26 mouse cellular contexts compared by ENCODE assay signal in the genomic region with DNA sequence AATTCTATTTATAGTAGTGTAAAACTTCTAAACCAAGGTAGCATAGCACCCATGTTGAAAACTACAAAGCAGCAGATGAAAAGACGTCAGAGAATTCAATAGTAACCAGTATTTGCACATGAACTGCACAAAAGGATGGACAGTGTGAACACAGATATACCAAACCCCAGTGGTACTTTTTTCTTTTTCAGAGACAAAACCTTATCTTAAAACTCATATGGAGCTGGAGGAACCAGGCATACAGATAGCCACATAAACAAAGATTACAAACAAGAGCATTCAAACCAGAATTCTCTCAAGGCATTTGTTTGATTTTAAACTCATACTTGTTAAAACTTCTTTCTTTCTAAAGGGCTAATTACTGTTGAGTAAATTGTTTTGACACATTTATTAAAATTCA.
DNase-seq lines count a peak whose midpoint lies in the region; ATAC-seq lines count a peak whose summit lies in the region.
"Had no signal": no experiment of that assay in that cellular context is flagged by ENCODE, and none has a peak within 500 bp of the region (broad histone marks: within the 10 kb centered on the region; RNA-seq: fewer than 3 reads in every experiment).

No protein-coding gene starts in this region.

- no peak overlapping the region for H3K27ac ChIP-seq in liver, embryonic 12.5 days
- H3K27ac ChIP-seq in liver, embryonic 15.5 days (replicated peaks) = no peak overlapping the region
- H3K27ac ChIP-seq: embryonic facial prominence, embryonic 12.5 days; embryonic facial prominence, embryonic 15.5 days; forebrain, embryonic 12.5 days; forebrain, embryonic 15.5 days; heart, embryonic 15.5 days; hindbrain, embryonic 10.5 days; hindbrain, embryonic 15.5 days had no signal

- H3K4me2 ChIP-seq in liver, embryonic 12.5 days = no peak overlapping the region
- no peak overlapping the region for H3K4me2 ChIP-seq in liver, embryonic 15.5 days
- H3K4me2 ChIP-seq: embryonic facial prominence, embryonic 12.5 days; embryonic facial prominence, embryonic 15.5 days; forebrain, embryonic 12.5 days; forebrain, embryonic 15.5 days; heart, embryonic 12.5 days; heart, embryonic 15.5 days; hindbrain, embryonic 15.5 days had no signal

- no peaks in the 10 kb centered on the region for H3K9me3 ChIP-seq in liver, embryonic 12.5 days (replicated peaks)
- no peaks in the 10 kb centered on the region for H3K9me3 ChIP-seq in liver, embryonic 15.5 days (replicated peaks)
- H3K9me3 ChIP-seq: embryonic facial prominence, embryonic 12.5 days; embryonic facial prominence, embryonic 15.5 days; forebrain, embryonic 12.5 days; forebrain, embryonic 15.5 days; heart, embryonic 12.5 days; heart, embryonic 15.5 days; hindbrain, embryonic 10.5 days; hindbrain, embryonic 15.5 days had no signal

- no peaks in the 10 kb centered on the region for H3K36me3 ChIP-seq in liver, embryonic 12.5 days
- no peaks in the 10 kb centered on the region for H3K36me3 ChIP-seq in liver, embryonic 15.5 days (replicated peaks)
- H3K36me3 ChIP-seq: embryonic facial prominence, embryonic 12.5 days; embryonic facial prominence, embryonic 15.5 days; forebrain, embryonic 12.5 days; forebrain, embryonic 15.5 days; heart, embryonic 12.5 days; heart, embryonic 15.5 days; hindbrain, embryonic 10.5 days; hindbrain, embryonic 15.5 days had no signal

- H3K4me3 ChIP-seq in liver, embryonic 12.5 days = no peak overlapping the region
- H3K4me3 ChIP-seq in liver, embryonic 15.5 days (replicated peaks) = no peak overlapping the region
- H3K4me3 ChIP-seq: embryonic facial prominence, embryonic 12.5 days; embryonic facial prominence, embryonic 15.5 days; forebrain, embryonic 12.5 days; forebrain, embryonic 15.5 days; heart, embryonic 12.5 days; heart, embryonic 15.5 days; hindbrain, embryonic 10.5 days; hindbrain, embryonic 15.5 days had no signal

- peak; percentile 29 for DNase-seq in c-Kit-positive CD71-positive TER-119-negative erythroid progenitor cells, embryonic 14.5 days (ENCODE audit: low read depth)
- no peak for DNase-seq in right cerebral cortex, adult 18-20 months
- no peak for DNase-seq in left cerebral cortex, adult 9 months (ENCODE audit: low spot score in 2 of 2)
- no peak for DNase-seq in embryo, embryonic 9.5 days (ENCODE audit: extremely low spot score)
- no peak for DNase-seq in urinary bladder, postnatal 4 days (ENCODE audit: low spot score in 2 of 2)
- DNase-seq: adrenal gland, postnatal 14 days; cerebellum, adult 18-20 months; cerebellum, adult 9-10 months; cerebellum, postnatal 14 days; gastrocnemius, postnatal 25 days; heart, adult 18-20 months; heart, postnatal 10 days; heart, postnatal 36 days had no signal

- 35% methylated on average over 1 of the region's 1 CpGs for WGBS in liver, embryonic 12.5 days (ENCODE audit: insufficient replicate concordance)
- 25% methylated on average over 1 of the region's 1 CpGs for WGBS in liver, embryonic 15.5 days (ENCODE audit: insufficient replicate concordance)

- H3K27me3 ChIP-seq in liver, embryonic 12.5 days (replicated peaks) = no peaks in the 10 kb centered on the region
- H3K27me3 ChIP-seq in liver, embryonic 15.5 days = no peaks in the 10 kb centered on the region
- H3K27me3 ChIP-seq: embryonic facial prominence, embryonic 12.5 days; embryonic facial prominence, embryonic 15.5 days; forebrain, embryonic 12.5 days; forebrain, embryonic 15.5 days; heart, embryonic 12.5 days; heart, embryonic 15.5 days; hindbrain, embryonic 15.5 days had no signal

- no peak overlapping the region for H3K9ac ChIP-seq in liver, embryonic 12.5 days
- H3K9ac ChIP-seq in liver, embryonic 15.5 days = no peak overlapping the region
- H3K9ac ChIP-seq: embryonic facial prominence, embryonic 12.5 days; embryonic facial prominence, embryonic 15.5 days; forebrain, embryonic 12.5 days; forebrain, embryonic 15.5 days; heart, embryonic 12.5 days; heart, embryonic 15.5 days; hindbrain, embryonic 15.5 days had no signal

- H3K4me1 ChIP-seq in liver, embryonic 12.5 days = peaks cover 32% of the 10 kb centered on the region
- peaks cover 11% of the 10 kb centered on the region; the same call in 1 of the 2 replicates for H3K4me1 ChIP-seq in liver, embryonic 15.5 days (replicated peaks)
- H3K4me1 ChIP-seq: embryonic facial prominence, embryonic 12.5 days; embryonic facial prominence, embryonic 15.5 days; forebrain, embryonic 12.5 days; forebrain, embryonic 15.5 days; heart, embryonic 15.5 days; hindbrain, embryonic 10.5 days; hindbrain, embryonic 15.5 days had no signal

- peak; percentile 73 for ATAC-seq in liver, embryonic 12.5 days
- peak; percentile 40; the same call in 1 of the 2 replicates for ATAC-seq in liver, embryonic 15.5 days (ENCODE audit: insufficient read depth)
- peak; percentile 71 for ATAC-seq in megakaryocyte progenitor cell, adult 5-6 weeks (replicated peaks; ENCODE audit: poor library complexity)
- ATAC-seq: activated CD4-positive, CD25-positive, alpha-beta regulatory T cell, adult 4 months; CD4-positive, CD25-positive, alpha-beta regulatory T cell, adult 4 months; forebrain, embryonic 15.5 days had no signal
